Mouse (Mus musculus): ENCODE data around the gene Fbxl19.
"Not testable (repeated sequence)": the region's sequence is repeated elsewhere in the genome, so short reads cannot be mapped to it uniquely, and the experiment has no call there.

The Fbxl19 gene

GRCm38 (mm10) chr7:127730170-127730569, 14.2 kb upstream of the Fbxl19 start:
- DNase-seq = no peak

- DNase-seq = not testable (repeated sequence)
These were observed 12.3 kb upstream of the Fbxl19 start, which contains the start of gene Ctf2 for GRCm38 (mm10) chr7:127732066-127732465. Gene Ctf2, minus strand, starts transcription at chr7:127732166.

DNA sequence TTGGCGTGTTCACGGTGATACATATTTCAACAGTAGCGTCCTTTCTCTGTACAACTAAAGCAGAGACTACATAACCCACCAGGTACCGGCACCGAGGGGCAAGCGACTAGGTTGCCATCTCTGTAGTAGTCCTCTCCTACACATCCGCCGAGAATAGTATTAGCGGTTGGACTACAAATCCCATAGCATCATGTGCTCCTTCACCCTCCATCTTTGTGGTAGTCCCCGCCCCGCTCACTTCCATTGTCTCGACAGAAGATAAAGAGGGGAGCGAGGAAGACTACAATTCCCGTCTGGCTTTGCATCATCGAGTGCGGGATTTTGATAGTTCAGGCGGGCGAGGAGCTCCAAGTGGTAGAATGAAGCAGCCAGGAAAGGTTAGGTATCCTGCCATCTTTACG, 908 bp downstream of the Fbxl19 start:
- DNase-seq = peak; percentile 90 to 92

DNA sequence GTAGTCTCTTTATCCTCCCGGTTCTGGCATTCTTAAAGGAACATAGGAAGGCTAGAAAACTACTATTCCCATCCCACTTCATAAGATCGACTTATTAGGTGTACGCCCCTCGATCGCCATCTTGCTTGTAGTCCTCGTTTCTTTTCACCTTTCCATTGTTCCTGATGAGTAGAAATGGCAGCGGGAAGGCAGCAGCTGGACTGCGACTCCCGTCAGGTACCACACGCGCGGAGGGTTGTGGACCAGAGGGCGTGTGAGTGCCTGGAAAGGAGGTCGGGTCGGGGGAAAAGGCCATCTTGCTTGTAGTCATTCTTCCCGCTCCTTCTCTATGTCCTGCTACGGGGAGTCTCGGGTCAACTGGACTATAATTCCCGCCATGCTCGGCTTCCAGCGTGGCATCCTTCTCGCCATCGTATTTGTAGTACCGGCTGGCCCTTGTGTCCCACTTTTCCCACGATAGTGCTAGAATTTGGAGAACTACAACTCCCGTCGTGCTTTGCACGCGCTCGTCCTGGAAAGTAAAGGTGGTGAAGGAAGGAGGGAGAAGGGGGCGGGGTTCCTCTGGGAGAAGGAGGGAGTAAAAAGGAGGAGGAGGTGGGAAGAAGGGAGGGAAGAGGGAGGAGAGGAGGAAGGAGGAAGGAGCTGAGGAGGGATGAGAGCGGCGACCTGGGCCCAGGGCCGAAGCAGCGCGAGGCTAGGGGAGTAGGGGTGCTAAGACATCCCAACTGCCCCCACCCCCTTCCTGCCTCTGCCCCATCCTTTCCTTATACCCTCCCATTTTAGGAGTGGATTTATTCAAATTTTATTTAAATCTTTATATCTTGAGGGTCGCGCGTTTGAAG, 1.5 kb downstream of the Fbxl19 start:
- peak; percentile 94 to 97 for DNase-seq

- peak; percentile 48 to 77 for DNase-seq
These were observed 2.5 kb downstream of the Fbxl19 start for GRCm38 (mm10) chr7:127746494-127747491.

GRCm38 (mm10) chr7:127747559-127748234, 3.4 kb downstream of the Fbxl19 start:
- no peak for DNase-seq

- peak in 1 of 2 experiments; percentile 39 for DNase-seq
These were observed 3.9 kb downstream of the Fbxl19 start for GRCm38 (mm10) chr7:127748235-127748560.

DNA sequence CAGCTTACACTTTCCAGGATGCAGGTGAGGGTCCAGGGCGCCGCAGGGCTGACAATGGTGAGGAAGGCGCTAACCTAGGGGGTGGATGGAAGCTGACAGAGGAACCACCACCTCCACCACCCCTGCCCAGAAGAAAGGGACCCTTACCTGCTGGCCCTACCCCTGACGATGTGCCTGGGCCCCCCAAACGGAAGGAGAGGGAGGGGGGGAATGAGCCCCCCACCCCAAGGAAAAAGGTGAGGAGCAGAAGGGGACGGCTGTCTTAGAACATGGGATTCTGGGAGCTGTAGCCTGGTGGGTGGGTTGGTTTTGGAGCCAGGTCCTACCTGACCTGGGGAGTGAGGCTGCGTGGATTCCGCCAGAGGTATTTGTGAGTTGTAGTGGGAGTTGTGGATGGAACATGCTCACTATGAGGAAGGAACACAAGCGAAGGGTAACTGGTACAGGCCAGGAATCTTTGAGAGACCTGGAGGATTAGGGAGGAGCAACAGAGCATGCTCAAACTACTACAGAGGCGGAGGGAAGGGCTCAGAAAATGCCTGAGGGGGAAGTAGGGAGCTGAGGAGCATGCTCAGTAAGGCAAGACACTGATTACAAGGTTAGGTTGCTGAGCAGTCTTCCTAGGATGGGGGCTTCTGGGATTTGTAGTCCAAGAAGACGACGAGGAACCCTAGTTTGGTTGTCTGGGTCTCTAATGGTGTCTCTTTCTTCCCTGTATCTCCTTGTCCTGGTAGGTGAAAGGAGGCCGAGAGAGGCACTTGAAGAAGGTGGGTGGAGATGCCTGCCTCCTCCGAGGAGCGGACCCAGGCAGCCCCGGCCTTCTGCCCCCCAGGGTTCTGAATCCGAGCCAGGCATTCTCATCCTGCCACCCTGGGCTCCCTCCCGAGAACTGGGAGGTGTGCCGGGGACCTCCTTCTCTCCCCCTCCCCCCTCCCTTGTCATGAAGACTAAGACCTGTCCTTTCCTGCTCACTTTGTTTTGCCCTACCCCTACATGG, 6.1 kb downstream of the Fbxl19 start:
- DNase-seq = peak; percentile 52 to 64

GRCm38 (mm10) chr7:127751619-127752018, 7.3 kb downstream of the Fbxl19 start:
- DNase-seq = no peak

DNA sequence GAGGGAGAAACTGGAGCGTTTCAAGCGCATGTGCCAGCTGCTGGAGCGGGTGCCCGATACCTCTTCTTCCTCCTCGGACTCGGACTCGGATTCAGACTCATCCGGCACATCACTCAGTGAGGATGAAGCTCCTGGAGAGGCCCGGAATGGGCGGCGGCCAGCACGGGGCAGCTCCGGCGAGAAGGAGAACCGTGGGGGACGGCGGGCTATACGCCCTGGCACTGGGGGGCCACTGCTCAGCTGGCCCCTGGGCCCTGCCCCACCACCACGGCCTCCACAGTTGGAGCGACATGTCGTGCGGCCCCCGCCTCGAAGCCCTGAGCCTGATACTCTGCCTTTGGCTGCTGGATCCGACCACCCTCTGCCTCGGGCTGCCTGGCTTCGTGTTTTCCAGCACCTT, 7.7 kb downstream of the Fbxl19 start:
- DNase-seq = peak in 1 of 2 experiments; percentile 33

DNA sequence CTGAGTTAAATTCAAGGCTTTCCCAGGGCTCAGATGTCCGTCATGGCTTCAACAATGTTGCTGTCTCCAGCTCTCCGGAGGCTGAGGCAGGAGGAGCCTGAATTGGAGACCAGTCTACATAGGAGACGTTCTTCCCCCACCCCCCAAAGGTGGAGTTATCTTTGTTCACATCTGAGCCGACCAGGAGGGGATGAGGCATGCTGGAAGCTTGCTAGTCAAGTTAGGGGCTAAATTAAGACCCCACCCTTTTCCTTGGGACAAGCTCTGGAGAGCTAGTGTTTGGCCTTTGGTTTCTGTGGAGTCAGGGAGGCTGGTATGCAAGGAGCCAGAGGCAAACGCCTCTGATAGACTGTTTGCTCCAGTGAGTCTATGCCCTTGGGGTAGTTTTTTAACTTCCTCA, 8.8 kb downstream of the Fbxl19 start:
- DNase-seq = no peak

DNA sequence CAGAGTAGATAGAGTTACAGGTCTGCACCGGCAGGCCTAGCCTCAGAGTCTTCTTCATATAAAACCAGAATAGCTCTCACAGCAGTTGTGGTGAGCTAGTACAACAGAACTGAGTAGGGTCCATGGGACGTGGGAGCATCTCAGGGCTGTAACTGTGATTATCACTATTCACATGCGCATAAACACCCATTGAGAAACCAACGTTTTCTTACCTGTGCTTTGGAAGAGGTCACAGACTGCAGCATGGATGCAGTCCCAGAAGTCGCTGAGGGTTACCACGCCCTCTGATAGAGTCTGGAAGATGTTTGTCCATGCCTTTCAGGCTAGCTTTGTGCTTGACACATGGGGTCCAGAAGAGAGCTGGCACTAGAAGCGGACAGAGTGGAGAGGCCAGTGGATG, 9.4 kb downstream of the Fbxl19 start:
- DNase-seq = no peak

GRCm38 (mm10) chr7:127759716-127760115, 15.4 kb downstream of the Fbxl19 start:
- no peak for DNase-seq

DNA sequence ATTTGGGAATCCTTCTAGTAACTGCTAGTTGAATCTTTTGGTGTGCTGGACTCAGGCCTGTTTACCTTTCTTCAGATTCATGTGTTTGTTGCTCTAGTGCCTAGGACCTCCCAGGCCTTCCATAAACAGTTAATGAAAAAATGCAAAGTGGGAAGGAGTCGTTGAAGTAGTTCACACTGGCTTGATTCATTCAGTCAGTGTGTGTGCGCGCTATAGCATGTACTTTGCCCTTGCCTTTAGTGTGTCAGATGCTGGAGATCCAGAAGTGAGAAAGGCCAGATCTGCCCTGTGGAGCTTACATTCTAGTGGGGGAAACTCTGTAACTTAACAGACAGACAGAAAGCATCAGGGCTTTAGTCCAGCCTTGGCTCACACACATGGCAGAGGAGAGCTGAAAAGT, 16.1 kb downstream of the Fbxl19 start:
- no peak for DNase-seq

DNA sequence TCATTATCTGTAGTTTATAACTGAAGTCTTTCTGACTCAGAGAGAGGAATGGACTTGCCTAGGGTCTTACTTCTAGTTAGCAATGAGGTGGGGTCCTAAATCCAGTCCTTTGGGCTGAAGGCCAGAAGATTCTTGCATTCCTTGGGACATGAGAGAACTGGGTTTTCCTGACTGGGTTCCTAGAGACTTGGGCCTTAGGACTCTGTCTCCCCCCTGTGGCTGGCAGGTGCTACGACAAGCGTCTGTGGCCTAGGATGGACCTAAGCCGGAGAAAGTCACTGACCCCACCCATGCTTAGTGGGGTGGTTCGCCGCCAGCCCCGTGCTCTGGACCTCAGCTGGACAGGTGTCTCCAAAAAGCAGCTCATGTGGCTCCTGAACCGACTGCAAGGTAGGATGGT, 16.7 kb downstream of the Fbxl19 start:
- DNase-seq = peak; percentile 79 to 86

DNA sequence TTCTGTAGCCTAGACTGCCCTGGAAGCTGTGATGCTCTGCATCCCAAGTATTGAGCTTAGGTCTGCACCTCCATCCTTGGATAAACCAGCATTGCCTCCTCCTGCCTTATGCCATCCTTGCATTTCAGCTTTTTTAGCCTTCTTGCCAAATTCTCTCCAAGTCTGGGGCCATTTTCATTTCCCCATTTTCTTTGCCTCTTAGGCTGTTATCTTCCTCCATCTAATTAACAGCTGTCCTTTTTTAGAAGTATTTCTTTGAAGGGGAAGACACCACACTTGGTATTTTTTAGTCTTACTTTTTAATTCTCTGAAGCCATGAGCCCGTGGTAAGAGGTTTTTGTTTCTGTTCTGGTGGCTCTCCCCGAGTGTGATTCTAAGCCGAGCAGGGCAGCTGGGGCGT, 19.3 kb downstream of the Fbxl19 start:
- DNase-seq = no peak

GRCm38 (mm10) chr7:127765756-127766155, 21.4 kb downstream of the Fbxl19 start:
- no peak for DNase-seq

DNA sequence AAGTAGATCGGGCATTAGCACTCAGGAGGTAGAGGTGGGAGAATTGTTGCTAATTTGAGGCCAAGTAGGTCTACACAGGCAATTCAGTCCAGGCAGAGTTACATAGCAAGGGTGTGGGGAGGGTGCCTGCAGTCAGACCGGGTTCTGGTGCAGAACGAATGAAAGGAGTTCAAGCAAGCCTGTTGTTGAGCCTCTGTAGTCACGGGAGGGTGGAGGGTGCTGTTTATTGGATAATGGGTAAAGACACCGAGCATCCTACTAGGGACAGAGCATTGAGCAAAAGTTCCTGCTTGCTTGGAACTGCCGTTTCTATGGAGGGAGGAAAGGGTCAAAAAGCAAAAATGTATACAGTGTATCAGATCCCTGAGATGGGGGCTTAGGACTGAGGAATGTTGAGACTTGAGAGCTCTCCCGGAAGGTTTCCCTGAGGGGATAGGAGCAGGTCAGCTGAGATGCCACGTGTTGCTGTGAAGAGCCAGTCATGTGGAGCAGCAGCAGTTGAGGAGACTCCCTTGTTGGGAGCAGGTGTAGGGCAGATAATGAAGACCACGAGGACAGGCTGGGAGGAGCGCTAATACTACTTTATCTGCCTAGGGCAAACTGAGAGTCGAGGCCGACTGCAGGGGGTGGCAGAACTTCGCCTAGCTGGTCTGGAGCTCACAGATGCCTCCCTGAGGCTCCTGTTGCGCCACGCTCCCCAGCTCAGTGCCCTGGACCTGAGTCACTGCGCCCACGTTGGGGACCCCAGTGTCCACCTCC, 22.7 kb downstream of the Fbxl19 start:
- DNase-seq = peak in 1 of 2 experiments; percentile 27

DNA sequence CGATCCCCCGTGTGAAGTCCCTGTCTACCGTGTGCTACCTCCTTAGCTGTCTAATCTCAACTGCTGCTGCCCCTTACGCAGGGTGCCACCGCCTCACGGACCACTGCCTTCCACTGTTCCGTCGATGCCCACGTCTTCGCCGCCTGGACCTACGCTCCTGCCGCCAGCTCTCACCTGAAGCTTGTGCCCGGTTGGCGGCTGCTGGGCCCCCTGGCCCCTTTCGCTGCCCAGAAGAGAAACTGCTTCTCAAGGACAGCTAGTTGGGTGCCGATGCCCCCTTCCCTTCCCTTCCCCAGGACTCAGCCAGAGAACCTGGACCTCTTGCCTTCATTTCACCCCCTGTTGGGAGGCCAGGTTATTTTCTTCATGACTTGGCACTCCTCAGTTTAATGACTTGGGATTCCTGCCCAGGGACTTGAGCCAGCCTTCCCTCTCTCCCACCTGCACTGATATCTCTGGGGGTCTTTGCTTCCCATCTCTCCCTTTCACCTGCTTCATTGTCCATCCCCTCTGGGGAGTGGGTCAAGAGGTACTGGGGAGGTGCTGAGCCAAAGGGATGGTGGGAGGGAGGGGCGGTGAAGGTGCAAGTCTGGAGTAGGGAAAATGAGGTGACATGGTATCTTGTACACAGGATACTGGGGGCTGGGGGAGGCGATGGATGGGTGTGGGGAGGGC, 23.5 kb downstream of the Fbxl19 start:
- peak in 1 of 2 experiments; percentile 38 for DNase-seq

DNA sequence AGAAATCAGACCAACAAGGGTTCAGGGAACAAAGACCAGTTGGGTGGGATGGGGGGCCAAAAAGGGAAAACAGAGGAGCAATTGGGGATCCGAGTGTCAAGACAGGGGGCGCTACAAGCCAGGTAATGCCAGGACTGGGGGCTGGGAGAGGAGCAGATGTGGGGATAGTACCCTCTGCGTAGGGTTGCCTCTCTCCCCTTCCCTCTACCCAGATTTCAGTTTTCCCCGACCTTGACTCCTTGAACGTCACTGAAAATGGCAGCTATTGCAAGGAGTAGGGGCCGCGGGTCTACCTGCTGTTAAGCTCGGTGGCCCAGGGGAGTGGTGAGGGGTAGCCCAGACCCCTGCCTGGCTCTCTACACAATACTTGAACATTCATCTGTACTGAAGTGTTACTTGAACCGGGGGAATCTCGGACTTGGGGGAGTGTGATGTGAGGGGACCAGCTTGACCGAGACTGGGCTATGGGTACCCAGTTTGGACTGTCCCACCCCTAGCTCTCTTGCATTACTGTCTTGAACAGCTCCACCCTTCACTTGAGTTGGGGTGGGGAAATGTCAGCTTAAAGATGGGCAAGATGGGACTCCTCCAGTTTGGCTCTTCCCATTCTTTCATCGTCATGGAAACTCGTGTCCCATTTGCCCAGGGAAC, 24.1 kb downstream of the Fbxl19 start:
- peak; percentile 37 to 64 for DNase-seq
